Mouse (Mus musculus) activated CD4-positive, CD25-positive, alpha-beta regulatory T cell, adult 4 months (primary cell): Measurements from ENCODE around the gene Ap4m1. TPM values are rescaled to one million over a fixed set of nuclear protein-coding genes. Genes with fewer than 3 reads are reported as not detected.
"Not testable (repeated sequence)": the region's sequence is repeated elsewhere in the genome, so short reads cannot be mapped to it uniquely, and the experiment has no call there.

Experiments used
- ATAC-seq: one replicate; pipeline ENCODE4 v1.8.0; 2017
- polyA plus RNA-seq, 2 experiments: library from polyadenylated mRNA; unstranded; fragments of 100-300 nt; shearing (Covaris generic); gene quantifications; one replicate each; pipeline ENCODE4 v1.2.1; 2017

Gene Ap4m1
- polyA plus RNA-seq, 2 experiments from 2014 or later = 4.8 to 5.4 TPM

DNA sequence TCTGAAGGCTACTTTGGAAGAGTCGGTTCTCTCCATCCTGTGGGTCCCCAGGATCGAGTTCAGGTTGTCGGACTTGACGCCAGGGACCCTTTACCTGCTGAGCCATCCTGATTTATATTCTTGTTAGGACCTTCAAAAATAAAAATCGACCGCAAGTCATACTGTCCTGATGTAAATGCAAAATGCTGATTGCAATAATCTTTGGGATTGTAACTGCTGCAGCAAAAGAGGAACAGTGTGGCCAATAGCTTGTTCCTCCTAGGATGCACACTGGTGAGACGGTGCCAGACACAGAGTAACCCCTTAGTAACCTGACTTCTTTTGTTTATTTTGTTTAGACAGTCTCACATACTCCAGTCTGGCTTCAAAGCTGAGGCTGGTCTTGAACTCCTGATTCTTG lies 23.7 kb downstream of the Ap4m1 start:
- ATAC-seq = no peak

DNA sequence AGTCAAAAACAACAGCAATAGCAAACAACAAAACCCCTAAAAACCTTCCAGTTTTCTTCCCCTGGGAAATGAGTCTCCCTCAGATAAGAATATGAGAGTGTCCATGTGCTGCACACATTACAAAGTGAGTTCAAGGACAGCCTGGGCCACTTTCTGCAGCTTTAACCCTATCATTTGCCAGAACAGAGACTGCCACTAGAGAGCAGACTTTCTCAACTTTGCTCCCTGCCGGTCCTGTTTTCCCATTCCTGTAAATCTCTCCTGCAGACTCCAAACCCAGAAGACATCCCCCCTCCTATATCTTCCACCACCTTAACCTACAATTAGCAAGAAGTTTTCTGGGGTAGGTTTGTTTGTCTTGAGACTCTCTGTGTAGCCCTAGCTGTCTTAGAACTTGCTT lies 27.8 kb downstream of the Ap4m1 start:
- no peak for ATAC-seq

DNA sequence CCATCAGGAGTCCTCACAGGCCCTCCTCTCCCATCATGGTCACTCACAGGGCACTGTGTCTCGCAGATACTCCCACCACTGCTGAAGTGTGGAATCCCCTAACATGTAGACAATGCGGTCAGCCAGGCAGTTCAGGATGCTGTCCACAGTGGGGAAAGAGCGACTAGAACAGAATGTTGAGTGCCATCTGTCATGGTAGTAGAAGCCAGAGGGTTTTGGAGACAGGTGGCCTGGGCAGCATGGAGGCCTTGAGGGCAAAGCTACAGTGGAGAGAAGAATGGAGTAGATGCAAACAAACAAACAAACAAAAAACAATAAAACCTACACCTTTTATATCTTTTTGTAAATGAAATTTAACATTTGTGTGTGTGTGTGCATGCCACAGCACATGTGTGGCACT lies 30.3 kb downstream of the Ap4m1 start:
- no peak for ATAC-seq

DNA sequence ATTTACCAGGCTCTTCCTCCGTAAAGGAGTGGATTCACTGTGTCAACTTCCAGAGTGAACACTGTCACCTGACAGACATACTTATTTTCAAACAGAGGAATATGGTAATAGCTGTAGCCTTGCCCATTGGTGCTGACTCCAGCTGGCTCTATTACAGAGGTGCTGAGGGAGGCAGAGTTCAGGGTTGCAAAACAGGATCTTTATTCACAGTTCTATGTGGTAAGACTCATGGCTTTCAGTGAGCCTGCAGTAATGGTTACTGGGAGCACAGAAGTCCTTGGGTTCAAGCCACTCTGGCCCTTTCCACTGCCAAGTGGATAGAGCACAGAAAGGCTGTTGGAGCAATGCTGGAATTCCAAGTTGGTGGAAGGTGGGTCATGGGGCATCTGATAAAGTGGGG lies 35.5 kb downstream of the Ap4m1 start:
- ATAC-seq = no peak

DNA sequence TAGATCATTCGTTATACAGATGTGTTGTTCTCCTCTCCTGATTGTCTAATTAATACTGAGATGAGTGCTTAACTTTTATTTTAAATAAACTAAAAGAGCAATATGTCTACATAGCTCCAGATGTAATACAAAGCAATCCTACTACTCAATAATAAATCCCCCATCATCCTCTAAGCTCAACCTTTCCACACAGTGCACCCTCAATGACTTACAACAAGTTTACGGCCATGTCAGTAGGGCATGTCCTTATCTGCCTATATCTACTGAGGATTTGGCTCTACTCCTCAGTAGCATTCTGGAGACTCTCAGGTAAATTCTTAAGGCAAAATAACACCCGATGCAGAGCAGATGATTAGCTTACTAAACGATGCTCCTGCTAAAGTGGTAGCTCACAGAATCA lies 36.1 kb downstream of the Ap4m1 start:
- no peak for ATAC-seq

DNA sequence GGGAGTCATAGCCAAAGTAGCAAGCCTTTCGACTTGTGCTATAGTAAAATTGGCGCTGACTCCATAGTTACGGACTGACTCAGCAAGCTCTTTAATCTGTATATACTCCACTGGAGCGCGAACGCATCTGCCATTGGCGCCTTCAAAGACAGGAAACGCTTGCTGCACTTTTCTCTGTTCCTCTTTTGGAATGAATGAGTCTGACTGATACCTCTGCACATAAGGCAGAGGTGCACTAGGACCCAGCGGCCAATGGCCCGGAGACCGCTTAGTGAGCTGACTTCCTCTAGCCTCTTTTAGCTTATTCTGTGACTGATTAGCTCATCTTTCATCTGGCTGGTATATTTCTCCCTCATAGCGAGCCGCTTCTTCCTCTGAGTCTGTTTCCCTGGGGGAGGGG lies 44.8 kb downstream of the Ap4m1 start:
- not testable (repeated sequence) for ATAC-seq

DNA sequence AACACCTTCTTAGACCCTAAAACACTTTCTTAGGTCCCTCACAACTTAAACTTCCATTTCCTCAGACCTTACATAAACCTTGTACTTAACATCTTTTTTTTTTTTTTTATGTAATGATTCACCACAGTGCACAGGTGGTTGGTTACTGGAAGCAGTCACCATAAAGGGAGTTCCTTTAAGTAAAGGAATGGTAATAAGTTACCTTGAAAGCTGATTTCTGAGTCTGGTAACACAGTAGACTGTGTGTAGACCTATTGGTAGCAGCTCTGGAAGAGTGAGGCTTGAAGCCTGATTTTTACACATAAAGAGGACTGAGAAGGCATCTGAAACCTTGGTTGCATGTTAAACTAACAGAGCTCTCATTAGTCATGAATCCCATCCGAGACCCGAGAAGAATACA lies 48.1 kb downstream of the Ap4m1 start:
- ATAC-seq = no peak

DNA sequence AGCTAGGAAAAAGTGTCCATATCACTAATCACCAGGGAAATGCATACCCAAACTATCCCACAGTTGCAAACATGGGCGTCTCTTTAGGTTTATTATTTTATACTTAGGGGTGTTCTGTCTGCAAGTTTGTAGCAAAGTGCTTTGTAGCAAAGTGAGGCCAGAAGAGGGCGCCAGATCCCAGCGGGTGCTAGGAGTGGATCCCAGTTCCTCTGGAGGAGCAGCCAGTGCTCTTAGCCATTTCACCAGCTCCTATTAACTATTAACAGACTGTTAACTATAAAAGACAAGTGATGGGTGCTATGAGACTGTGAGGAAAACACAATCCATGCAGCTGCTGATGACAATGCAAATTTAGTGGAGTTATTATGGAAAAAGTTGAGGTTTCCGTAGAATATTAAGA lies 50.3 kb downstream of the Ap4m1 start:
- ATAC-seq = no peak

DNA sequence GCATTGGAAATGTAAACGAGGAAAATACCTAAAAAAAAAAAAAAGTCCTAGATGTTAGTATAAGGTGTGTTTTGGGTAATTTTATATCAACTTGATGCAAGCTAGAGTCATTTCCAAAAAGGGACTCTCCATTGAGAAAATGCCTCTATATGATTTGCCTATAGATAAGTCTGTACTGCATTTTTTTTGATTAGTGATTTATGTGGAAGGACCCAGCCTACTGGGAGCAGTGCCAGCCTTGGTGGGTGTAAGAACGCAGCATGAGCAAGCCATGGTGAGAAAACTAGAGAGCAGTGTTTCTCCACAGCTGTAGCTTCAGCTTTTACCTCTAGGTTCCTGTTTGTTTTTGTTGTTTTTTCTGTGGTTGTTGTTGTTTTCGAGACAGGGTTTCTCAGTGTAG lies 51.5 kb downstream of the Ap4m1 start:
- no peak for ATAC-seq

DNA sequence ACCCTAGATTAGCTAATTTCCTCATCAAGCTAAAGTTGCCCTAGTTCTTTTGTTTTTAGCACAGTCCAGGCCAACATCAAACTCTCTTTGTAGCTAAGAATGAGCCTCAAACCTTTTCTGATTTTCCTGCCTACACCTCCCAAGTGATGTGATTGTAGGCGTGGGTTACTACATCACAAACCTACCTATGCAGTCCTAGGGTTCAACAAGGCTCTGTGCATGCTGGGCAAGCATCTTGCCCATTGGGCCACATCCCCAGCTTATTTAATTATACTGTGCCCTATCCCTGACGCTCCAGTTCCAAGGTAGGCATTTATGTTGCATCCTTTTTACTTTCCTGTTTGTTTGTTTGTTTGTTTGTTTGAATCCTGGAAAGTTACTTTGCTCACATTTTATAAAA lies 53.9 kb downstream of the Ap4m1 start, which contains the start of gene Nxpe5:
Gene Nxpe5 (plus strand): TSS at position 199 of the 400 bp plus-strand sequence.
- no peak for ATAC-seq

DNA sequence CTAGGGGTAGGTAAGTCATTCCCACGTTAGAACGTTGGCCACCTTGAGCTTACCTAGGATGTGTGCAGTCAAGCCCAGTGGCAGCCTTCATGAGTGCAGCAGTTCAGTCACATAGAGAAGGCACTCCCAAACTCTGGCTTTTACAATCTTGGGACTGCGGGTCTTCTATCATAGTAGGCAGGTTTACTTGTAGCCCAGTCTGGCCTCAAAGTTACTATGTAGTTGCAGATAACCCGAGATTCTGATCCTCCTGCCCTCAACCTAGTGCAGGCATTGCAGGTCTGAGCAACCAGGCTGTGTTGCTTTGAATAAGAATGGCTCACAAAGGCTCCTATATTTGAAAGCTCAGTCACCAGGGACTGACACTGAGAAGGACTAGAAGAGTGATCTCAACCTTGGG lies 54.7 kb downstream of the Ap4m1 start:
- ATAC-seq = no peak

DNA sequence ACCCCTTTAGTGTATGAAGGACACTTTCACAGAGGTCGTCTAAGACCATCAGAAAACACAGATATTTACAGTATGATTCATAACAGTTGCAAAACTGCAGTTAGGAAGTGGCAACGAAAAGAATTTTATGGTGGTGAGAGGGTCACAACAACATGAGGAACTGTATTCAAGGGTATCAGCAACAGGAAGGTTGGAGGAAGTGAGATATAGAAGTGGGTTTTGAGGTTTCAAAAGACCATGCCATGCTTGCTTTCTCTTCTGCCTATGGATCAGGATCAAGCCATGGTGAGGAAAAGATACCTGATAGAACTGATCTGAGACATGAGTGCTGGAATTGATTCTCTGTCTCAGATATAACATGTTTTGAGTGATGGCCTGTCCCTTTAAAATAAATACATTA lies 55.6 kb downstream of the Ap4m1 start:
- ATAC-seq = no peak

DNA sequence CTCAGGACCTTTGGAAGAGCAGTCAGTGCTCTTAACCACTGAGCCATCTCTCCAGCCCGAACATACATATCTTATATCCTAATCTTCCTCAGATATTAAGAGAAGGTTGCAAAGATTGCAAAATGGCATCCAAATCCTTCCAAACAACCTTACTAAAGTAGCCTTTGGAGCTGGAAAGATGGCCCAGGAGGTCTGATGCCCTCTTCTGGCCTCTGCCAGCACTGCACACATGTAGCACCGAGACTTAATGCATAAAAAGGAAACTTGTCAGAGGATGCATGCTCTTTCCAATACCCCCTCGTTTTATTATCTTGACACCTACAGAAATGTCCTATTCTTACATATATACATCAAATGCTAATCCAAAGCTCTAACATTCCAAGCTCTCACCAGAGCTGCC lies 56.2 kb downstream of the Ap4m1 start:
- ATAC-seq = no peak

DNA sequence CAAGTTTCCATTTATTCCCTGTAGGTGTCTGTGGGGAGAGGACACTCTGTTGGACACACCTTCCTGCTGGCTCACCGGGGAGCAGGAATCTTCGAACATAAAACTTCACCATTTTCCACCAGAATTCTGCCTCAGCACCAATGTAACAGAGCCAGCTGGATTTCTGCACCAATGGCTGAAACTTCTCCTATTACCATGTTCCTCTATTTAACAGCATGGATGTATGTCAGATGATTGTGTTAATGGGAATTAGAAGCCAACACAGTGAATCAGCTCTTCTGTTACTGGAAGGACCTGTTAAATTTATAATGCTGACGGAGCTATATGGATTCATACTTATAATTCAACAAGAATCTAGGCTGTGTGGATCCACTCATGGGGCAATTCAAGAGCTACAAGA lies 57.7 kb downstream of the Ap4m1 start:
- no peak for ATAC-seq

Other genes with a start within 250 kb of the Ap4m1 start
- gene Gjc3, start 208.9 kb upstream of the Ap4m1 start, polyA plus RNA-seq = not detected
- under 1 TPM in 1 of 2 experiments, not detected in 1; 0.28 TPM for gene Azgp1, start 190.5 kb upstream of the Ap4m1 start, polyA plus RNA-seq
- not detected for gene Smok3a, start 150.7 kb upstream of the Ap4m1 start, polyA plus RNA-seq
- not detected for gene Smok3b, start 150.6 kb upstream of the Ap4m1 start, polyA plus RNA-seq
- gene Smok3c, start 118.8 kb upstream of the Ap4m1 start, polyA plus RNA-seq = not detected
- 10 to 100 TPM; 10.9 to 11.8 TPM for gene Zkscan1, start 86.9 kb upstream of the Ap4m1 start, polyA plus RNA-seq
- gene Zscan21, start 55.1 kb upstream of the Ap4m1 start, polyA plus RNA-seq = 10 to 100 TPM; 17.9 TPM
- 10 to 100 TPM; 13.4 to 13.5 TPM for gene Zfp113, start 16.3 kb upstream of the Ap4m1 start, polyA plus RNA-seq
- 100 to 1,000 TPM; 188 to 252 TPM for gene Cops6, start 10.9 kb upstream of the Ap4m1 start, polyA plus RNA-seq
- 10 to 100 TPM; 57.5 to 61.8 TPM for gene Mcm7, start 420 bp downstream of the Ap4m1 start, polyA plus RNA-seq
- 10 to 100 TPM; 54.1 to 59.3 TPM for gene Taf6, start 15.4 kb downstream of the Ap4m1 start, polyA plus RNA-seq
- 10 to 100 TPM; 38.4 to 55.4 TPM for gene Cnpy4, start 15.5 kb downstream of the Ap4m1 start, polyA plus RNA-seq
- gene Mblac1, start 22.3 kb downstream of the Ap4m1 start, polyA plus RNA-seq = under 1 TPM; 0.42 to 0.51 TPM
- under 1 TPM; 0.16 to 0.18 TPM for gene Nxpe5, start 53.9 kb downstream of the Ap4m1 start, polyA plus RNA-seq
- gene Lamtor4, start 83.5 kb downstream of the Ap4m1 start, polyA plus RNA-seq = 100 to 1,000 TPM; 112 to 123 TPM
- gene BC037034, start 92.0 kb downstream of the Ap4m1 start, polyA plus RNA-seq = 1 to 10 TPM; 3.9 to 4.7 TPM
- gene Gal3st4, start 100.8 kb downstream of the Ap4m1 start, polyA plus RNA-seq = under 1 TPM; 0.43 to 0.49 TPM
- not detected for gene Gm43720, start 108.0 kb downstream of the Ap4m1 start, polyA plus RNA-seq
- not detected for gene Gpc2, start 108.0 kb downstream of the Ap4m1 start, polyA plus RNA-seq
- gene Stag3, start 108.2 kb downstream of the Ap4m1 start, polyA plus RNA-seq = under 1 TPM; 0.13 to 0.62 TPM
- 10 to 100 TPM; 10.4 to 12.3 TPM for gene Pvrig, start 170.0 kb downstream of the Ap4m1 start, polyA plus RNA-seq